ENCODE assay signal across 21 mouse cellular contexts in the genomic region with DNA sequence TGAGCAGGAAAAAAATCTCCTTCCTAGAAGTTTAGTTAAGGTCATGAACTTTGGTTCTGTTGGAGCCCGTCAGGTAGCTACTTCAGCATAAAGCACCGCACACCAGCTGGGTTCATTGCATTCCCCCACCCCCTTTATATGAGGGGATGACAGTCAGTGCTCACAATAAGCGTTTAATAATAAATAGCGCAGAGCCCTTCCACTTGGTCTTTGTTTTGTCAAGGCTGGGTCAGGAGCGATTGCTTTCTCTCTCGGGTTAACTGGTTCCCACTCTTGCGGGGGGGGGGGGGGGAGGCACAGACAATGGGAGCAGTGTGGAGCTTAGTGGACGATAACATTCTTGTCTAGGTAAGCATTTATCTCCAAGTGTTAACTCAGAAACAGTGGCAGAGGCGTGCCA. TPM values are rescaled to one million over a fixed set of nuclear protein-coding genes. Genes with fewer than 3 reads are reported as not detected.
DNase-seq lines count a peak whose midpoint lies in the region; ATAC-seq and TF ChIP-seq lines count a peak whose summit lies in the region.
"Had no signal": no experiment of that assay in that cellular context is flagged by ENCODE, and none has a peak within 500 bp of the region (broad histone marks: within the 10 kb centered on the region; RNA-seq: fewer than 3 reads in every experiment).

No protein-coding gene starts in this region.

- 0 out of 2 replicates have a peak overlapping the region, but pooled peaks have one; percentile 10 for H3K4me2 ChIP-seq in forebrain, embryonic 13.5 days
- H3K4me2 ChIP-seq in forebrain, postnatal 0 days (ENCODE audit: low read depth), result no peak overlapping the region
- H3K4me2 ChIP-seq in midbrain, embryonic 11.5 days, result peak overlapping the region; percentile 18; the same call in 1 of the 2 replicates
- no peak overlapping the region for H3K4me2 ChIP-seq in midbrain, embryonic 16.5 days (ENCODE audit: low read length)
- H3K4me2 ChIP-seq in midbrain, embryonic 13.5 days (replicated peaks), result peak overlapping the region; percentile 29
- H3K4me2 ChIP-seq: limb, embryonic 15.5 days had no signal

- DNase-seq in forebrain, postnatal 0 days, result no peak
- no peak for DNase-seq in midbrain, embryonic 11.5 days (ENCODE audit: low spot score, missing footprints)
- no peak for DNase-seq in layer of hippocampus, postnatal 10 days (ENCODE audit: low spot score in 2 of 2)
- no peak for DNase-seq in adrenal gland, adult 18-20 months (ENCODE audit: low spot score in 2 of 2)
- DNase-seq: adrenal gland, postnatal 25 days; cerebellum, adult 9-10 months; heart, adult 18-20 months; heart, postnatal 4 days; lung, postnatal 10 days; right cerebral cortex, adult 18-20 months; thymus, adult 18-20 months had no signal

- no peak overlapping the region for H3K9ac ChIP-seq in forebrain, embryonic 13.5 days
- H3K9ac ChIP-seq in forebrain, postnatal 0 days, result no peak overlapping the region
- H3K9ac ChIP-seq in midbrain, embryonic 11.5 days (ENCODE audit: low read length), result no peak overlapping the region
- H3K9ac ChIP-seq in midbrain, embryonic 16.5 days (ENCODE audit: low read depth, low read length), result no peak overlapping the region
- H3K9ac ChIP-seq in midbrain, embryonic 13.5 days (replicated peaks), result no peak overlapping the region
- H3K9ac ChIP-seq: limb, embryonic 15.5 days had no signal

- ATAC-seq in forebrain, embryonic 13.5 days, result no peak
- no peak for ATAC-seq in forebrain, postnatal 0 days
- no peak for ATAC-seq in midbrain, embryonic 11.5 days (ENCODE audit: low FRiP score)
- ATAC-seq in midbrain, embryonic 16.5 days, result no peak
- no peak for ATAC-seq in midbrain, embryonic 13.5 days
- ATAC-seq: activated CD4-positive, CD25-positive, alpha-beta regulatory T cell, adult 4 months; intestine, embryonic 16.5 days; Patski had no signal

- H3K27me3 ChIP-seq in forebrain, embryonic 13.5 days, result no peaks in the 10 kb centered on the region
- no peaks in the 10 kb centered on the region for H3K27me3 ChIP-seq in forebrain, postnatal 0 days (ENCODE audit: insufficient read depth, low read length)
- H3K27me3 ChIP-seq in midbrain, embryonic 11.5 days (ENCODE audit: control insufficient read depth, insufficient read depth, low read length), result no peaks in the 10 kb centered on the region
- no peaks in the 10 kb centered on the region for H3K27me3 ChIP-seq in midbrain, embryonic 16.5 days (ENCODE audit: control insufficient read depth, insufficient read depth, low read depth, low read length)
- H3K27me3 ChIP-seq in midbrain, embryonic 13.5 days, result peaks cover 6% of the 10 kb centered on the region; the same call in 1 of the 2 replicates

- H3K4me3 ChIP-seq in forebrain, embryonic 13.5 days, result no peak overlapping the region
- H3K4me3 ChIP-seq in forebrain, postnatal 0 days (ENCODE audit: low read depth, low read length), result no peak overlapping the region
- no peak overlapping the region for H3K4me3 ChIP-seq in midbrain, embryonic 11.5 days (ENCODE audit: low read depth, low read length)
- H3K4me3 ChIP-seq in midbrain, embryonic 16.5 days (ENCODE audit: low read depth, low read length), result no peak overlapping the region
- H3K4me3 ChIP-seq in midbrain, embryonic 13.5 days (replicated peaks), result no peak overlapping the region
- H3K4me3 ChIP-seq: limb, embryonic 15.5 days; megakaryocyte, embryonic 14.5 days had no signal

- H3K4me1 ChIP-seq in forebrain, embryonic 13.5 days, result peaks cover 42% of the 10 kb centered on the region
- H3K4me1 ChIP-seq in forebrain, postnatal 0 days (ENCODE audit: insufficient read depth), result peaks cover 11% of the 10 kb centered on the region
- peaks cover 20% of the 10 kb centered on the region for H3K4me1 ChIP-seq in midbrain, embryonic 11.5 days (ENCODE audit: control insufficient read depth, insufficient read depth, low read length)
- peaks cover 10% of the 10 kb centered on the region; the same call in 1 of the 2 replicates for H3K4me1 ChIP-seq in midbrain, embryonic 16.5 days (ENCODE audit: control insufficient read depth, insufficient read depth, low read length)
- H3K4me1 ChIP-seq in midbrain, embryonic 13.5 days (replicated peaks), result peaks cover 47% of the 10 kb centered on the region
- H3K4me1 ChIP-seq: megakaryocyte, embryonic 14.5 days had no signal

- TF ChIP-seq CTCF in forebrain, postnatal 0 days (IDR thresholded peaks at IDR 0.05; ENCODE audit: low read depth), result no peak

- WGBS in forebrain, embryonic 13.5 days, result 8% methylated on average over 9 of the region's 9 CpGs
- WGBS in forebrain, postnatal 0 days, result 18% methylated on average over 9 of the region's 9 CpGs
- 19% methylated on average over 8 of the region's 9 CpGs for WGBS in midbrain, embryonic 11.5 days
- 12% methylated on average over 9 of the region's 9 CpGs for WGBS in midbrain, embryonic 16.5 days
- 12% methylated on average over 9 of the region's 9 CpGs for WGBS in midbrain, embryonic 13.5 days

- H3K27ac ChIP-seq in forebrain, embryonic 13.5 days, result no peak overlapping the region
- H3K27ac ChIP-seq in forebrain, postnatal 0 days (ENCODE audit: low read depth, low read length), result no peak overlapping the region
- no peak overlapping the region for H3K27ac ChIP-seq in midbrain, embryonic 11.5 days (ENCODE audit: low read depth, low read length)
- no peak overlapping the region for H3K27ac ChIP-seq in midbrain, embryonic 16.5 days (ENCODE audit: low read length)
- H3K27ac ChIP-seq in midbrain, embryonic 13.5 days, result no peak overlapping the region
- H3K27ac ChIP-seq: limb, embryonic 15.5 days had no signal

- H3K9me3 ChIP-seq in forebrain, embryonic 13.5 days (replicated peaks), result no peaks in the 10 kb centered on the region
- no peaks in the 10 kb centered on the region for H3K9me3 ChIP-seq in forebrain, postnatal 0 days (ENCODE audit: low read length)
- no peaks in the 10 kb centered on the region for H3K9me3 ChIP-seq in midbrain, embryonic 11.5 days (ENCODE audit: control insufficient read depth, low read length)
- no peaks in the 10 kb centered on the region for H3K9me3 ChIP-seq in midbrain, embryonic 16.5 days (replicated peaks; ENCODE audit: control insufficient read depth, low read length, poor library complexity, severe bottlenecking)
- no peaks in the 10 kb centered on the region for H3K9me3 ChIP-seq in midbrain, embryonic 13.5 days
- H3K9me3 ChIP-seq: limb, embryonic 15.5 days had no signal

- H3K36me3 ChIP-seq in forebrain, embryonic 13.5 days (ENCODE audit: poor library complexity, severe bottlenecking), result no peaks in the 10 kb centered on the region
- H3K36me3 ChIP-seq in forebrain, postnatal 0 days (ENCODE audit: insufficient read depth), result no peaks in the 10 kb centered on the region
- no peaks in the 10 kb centered on the region; the same call in 1 of the 2 replicates for H3K36me3 ChIP-seq in midbrain, embryonic 11.5 days (ENCODE audit: control insufficient read depth, insufficient read depth, low read length)
- no peaks in the 10 kb centered on the region for H3K36me3 ChIP-seq in midbrain, embryonic 16.5 days (ENCODE audit: control insufficient read depth, insufficient read depth, low read length)
- H3K36me3 ChIP-seq in midbrain, embryonic 13.5 days, result no peaks in the 10 kb centered on the region
- H3K36me3 ChIP-seq: limb, embryonic 15.5 days had no signal

RNA-seq across cellular contexts. Expression of a gene that starts 4.7 kb away (rescaled TPM):
- 4.7 and 6.7 TPM in 2 replicates for polyA plus RNA-seq in forebrain, embryonic 13.5 days (2015; fragmentation: Nextera tagmentation; extraction: Ambion mirVana)
- total RNA-seq in forebrain, postnatal 0 days (2014; rRNA removed), result 9.6 and 21.2 TPM in 2 replicates
- 1.8 and 2.9 TPM in 2 replicates for polyA plus RNA-seq in forebrain, postnatal 0 days (2015; fragmentation: Nextera tagmentation; extraction: Ambion mirVana)
- polyA plus RNA-seq in midbrain, embryonic 11.5 days (2014; fragmentation: Nextera tagmentation; extraction: Ambion mirVana), result 21.3 and 23.7 TPM in 2 replicates
- 5.4 and 5.6 TPM in 2 replicates for polyA plus RNA-seq in midbrain, embryonic 16.5 days (2015; fragmentation: Nextera tagmentation; extraction: Ambion mirVana)
- 7.3 and 10.3 TPM in 2 replicates for polyA plus RNA-seq in midbrain, embryonic 13.5 days (2015; fragmentation: Nextera tagmentation; extraction: Ambion mirVana)
- total RNA-seq in layer of hippocampus, postnatal 10 days (2021), result 1 to 10 TPM; 8.1 to 8.2 TPM
- 10 to 100 TPM; 11.9 to 15.1 TPM for total RNA-seq in adrenal gland, adult 18-20 months (2021)
- total RNA-seq: neutrophil, adult 5-6 weeks had no signal
- polyA plus RNA-seq: activated CD4-positive, CD25-positive, alpha-beta regulatory T cell, adult 4 months; C2C12 had no signal

Comparison
In these comparisons a context has a peak if more than half of its experiments do, and no peak if none do; other contexts are left out.
1. H3K4me2 ChIP-seq: peak in forebrain, embryonic 13.5 days (single experiment), midbrain, embryonic 11.5 days (single experiment) and midbrain, embryonic 13.5 days (single experiment); none in forebrain, postnatal 0 days (single experiment) and midbrain, embryonic 16.5 days (single experiment).